Mouse (Mus musculus) cerebellum, postnatal 25 days (tissue): ENCODE data around the gene Actr1b.

Experiments
- DNase-seq, 2 experiments: peaks; one replicate each; pipeline ENCODE4 v3.0.0; 2021; ENCODE audit warnings: mixed read lengths in 2 of 2

Gene Actr1b

DNA sequence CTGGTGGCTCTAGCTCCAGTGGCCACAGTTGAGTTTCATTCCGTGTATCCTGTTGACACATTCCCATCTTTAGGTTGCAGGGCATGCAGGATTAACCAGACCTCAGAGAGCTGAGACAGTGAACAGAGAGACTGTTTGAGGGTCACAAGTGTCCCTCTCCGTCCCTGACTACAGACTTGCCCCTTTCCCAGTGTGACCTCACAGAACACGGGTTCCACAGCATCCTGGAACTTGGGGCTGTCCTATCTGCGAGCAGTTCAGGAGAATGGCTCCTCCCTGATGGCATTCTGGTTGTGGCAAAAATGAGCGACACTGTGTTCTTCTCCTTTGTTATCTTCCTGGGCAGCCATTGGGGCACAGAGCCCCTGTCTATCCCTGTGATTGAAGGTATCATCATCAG, at the start of gene Actr1b:
Actr1b (minus strand) TSS at position 112 of the 400 bp plus-strand sequence.
- no peak for DNase-seq

DNA sequence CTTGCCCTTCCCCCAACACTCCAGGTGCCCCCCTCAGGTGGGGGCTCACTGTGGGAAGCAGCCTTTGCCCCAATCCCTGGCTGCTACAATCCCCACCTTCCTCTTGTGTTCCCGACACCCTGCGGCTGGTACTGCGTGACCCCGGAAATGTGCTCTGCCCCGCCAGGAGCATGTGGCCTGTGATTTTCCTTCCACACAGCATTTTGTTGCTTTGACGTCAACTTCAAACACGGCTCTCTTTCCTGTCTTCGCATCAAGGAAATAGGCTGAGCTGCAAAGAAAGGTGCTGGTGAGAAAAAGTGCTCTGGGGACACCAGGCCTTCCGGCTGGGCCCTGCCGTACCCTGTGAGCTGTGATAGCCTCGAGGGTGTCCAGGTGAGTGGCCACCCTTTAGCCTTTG, 47.3 kb upstream of the Actr1b start, which contains the start of gene Zap70:
Zap70 (plus strand) TSS at position 231 of the 400 bp plus-strand sequence.
- DNase-seq = no peak

DNA sequence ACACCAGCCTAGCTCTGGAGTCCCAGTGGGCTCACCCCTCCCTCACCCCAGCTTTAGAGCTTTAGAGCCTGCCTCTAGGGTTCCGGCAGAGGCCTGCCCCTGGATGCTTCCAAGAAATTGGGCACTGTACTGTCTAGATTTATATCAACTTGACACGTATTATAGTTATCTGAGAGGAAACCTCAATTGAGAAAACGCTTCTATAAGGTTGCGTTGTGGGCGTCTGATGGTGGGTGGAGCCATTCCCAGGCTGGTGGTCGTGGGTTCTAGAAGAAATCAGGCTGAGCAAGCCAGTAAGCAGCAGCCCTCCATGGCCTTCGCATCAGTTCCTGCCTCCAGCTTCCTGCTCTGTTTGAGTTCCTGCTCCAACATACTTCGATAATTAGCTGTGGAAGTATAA, 46.8 kb upstream of the Actr1b start:
- no peak for DNase-seq

DNA sequence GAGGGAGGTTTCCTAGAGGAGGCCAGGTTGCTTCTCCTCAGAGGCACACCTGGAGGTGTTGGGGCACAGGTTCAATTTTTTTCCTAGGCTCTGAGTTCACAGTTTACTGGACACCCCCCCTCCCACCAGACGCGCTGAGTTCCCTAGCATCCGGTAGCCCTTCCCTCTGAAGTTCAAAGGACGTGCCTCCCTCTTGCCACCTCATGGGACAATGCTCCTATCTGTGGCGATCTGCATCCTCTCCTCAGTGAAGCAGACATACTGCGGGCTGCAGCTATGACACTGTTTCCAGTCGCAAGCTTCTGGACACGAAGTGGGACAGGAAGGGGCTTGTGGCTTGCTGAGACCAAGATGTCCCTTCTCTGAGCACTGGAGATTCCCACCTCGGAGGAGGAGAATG, 46.2 kb upstream of the Actr1b start:
- no peak for DNase-seq

- no peak for DNase-seq
Measured at GRCm38 (mm10) chr1:36759076-36759475, 44.9 kb upstream of the Actr1b start.

- no peak for DNase-seq
Measured at GRCm38 (mm10) chr1:36758553-36758952, 44.3 kb upstream of the Actr1b start.

DNA sequence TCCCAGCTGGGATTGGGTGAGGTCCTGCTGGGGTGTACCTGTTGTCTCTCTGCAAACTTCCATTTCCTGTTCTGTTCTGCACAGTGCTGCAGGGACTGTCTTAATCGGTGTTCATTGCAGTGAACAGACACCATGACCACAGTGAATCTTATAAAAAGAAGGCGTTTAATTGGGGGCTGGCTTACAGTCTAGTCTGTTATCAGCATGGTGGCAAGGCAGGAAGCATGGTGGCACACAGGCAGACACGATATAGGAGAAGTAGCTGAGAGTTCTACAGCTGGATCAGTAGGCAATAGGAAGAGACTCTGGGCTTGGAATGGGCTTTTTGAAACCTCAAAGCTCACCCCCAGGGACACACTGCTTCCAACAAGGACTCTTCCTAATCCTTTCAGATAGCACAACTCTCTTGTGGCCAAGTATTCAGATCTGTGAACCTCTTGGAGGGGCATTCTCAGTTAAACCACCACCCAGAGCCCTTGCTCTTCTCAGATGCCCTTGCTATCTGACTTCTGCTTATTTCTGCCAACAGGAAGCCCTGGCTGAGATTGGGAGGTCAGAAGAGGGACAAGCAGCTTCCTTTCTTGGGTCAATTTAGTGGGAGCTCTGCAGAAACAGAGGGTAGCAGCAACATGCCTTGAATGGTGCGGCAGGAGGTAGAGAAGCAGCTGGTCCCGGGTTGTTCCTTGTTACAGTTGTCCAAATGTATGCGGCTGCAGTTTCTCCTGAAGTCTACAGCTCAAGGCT, 39.9 kb upstream of the Actr1b start:
- no peak for DNase-seq

GRCm38 (mm10) chr1:36746452-36746851, 32.2 kb upstream of the Actr1b start:
- peak; percentile 42 to 66 for DNase-seq

DNA sequence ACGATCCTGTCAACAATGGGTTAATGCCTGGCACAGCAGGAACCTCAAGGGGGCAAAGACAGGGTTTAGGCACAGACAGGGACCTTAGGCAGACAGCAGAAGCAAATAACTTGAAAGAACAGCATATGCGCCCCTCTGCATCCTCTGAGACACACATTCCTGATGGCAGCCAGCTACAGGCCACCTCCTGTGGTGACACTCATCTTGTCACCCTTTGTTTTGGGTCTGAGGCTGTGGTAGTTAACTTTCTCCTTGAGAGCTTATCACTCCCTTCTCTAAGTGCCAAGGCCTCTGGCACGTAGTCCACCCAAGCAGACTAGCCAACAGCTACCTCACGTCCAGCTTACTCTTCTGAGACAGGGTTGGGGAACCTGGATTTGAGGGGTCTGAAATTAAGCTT, 31.4 kb upstream of the Actr1b start:
- DNase-seq = no peak

DNA sequence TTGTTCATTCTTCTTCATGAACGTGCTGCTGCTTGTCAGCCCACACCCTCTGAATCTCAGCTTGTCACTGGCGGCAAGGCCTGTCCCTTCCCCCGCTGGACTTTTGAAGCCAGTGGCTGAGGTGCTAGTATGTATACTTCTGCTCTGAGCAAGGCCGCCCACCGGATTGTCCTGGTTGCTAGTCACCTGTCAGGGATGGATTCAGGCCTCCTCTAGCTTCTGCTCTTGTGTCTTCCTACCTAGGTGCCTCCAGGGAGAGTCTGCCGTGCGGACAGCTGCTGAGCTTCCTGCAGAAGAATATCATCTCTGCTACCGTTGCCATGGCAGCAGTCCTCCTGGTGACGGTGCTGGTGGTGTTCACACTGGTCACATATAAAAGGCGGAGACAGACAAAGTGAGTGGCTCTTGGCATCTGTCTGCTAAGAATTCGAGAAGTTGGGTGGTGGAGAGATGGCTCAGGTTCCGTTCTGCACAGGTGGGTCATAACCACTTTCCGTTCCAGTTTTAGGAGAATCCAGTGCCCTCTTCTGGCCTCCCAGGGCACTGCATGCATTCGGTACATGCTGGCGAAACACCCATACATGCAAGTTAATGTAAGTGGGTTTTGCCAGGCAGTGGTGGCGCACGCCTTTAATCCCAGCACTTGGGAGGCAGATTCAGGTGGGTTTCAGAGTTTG, 30.2 kb upstream of the Actr1b start:
- peak; percentile 86 to 89 for DNase-seq

DNA sequence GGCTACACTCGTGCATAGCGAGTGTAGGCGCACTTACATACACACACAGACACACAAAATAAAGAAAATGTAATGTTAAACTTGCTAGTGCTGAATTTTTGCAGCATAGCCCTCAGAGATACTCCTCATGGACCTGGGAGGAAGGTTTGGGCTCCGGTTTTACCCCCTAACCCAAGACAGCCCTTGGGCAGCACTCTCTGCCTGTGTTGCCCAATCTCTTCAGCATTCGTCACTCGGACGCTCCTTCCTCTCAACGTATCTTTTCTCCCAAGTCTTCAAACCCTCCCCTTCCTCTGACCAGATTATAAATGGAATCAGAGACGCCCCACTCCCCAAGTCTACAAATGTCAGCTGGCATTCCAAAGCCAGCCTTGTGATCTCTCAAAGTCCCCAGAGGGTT, 28.8 kb upstream of the Actr1b start:
- no peak for DNase-seq

- no peak for DNase-seq
Measured at GRCm38 (mm10) chr1:36739231-36739630, 25.0 kb upstream of the Actr1b start.

DNA sequence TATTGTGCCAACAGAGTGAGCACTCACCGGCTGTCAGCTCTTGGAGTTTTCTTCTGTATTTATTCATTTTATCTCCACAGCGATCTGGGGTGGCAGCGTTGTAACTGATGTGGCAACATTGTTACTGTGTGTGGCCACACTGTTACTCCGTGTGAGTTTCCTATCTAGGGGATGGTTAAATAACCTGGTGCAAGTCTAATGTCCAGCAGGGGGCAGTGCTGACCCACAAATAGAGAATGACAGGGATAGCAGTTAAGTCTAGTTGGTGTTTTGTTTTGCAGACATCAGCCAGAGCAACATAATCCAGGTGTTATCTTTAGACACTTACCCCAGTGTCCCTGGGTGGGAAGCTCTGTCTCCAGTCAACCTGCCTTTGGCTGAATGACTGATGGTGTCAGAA, 23.1 kb upstream of the Actr1b start:
- DNase-seq = peak; percentile 81 to 89

GRCm38 (mm10) chr1:36724057-36724431, 9.8 kb upstream of the Actr1b start:
- DNase-seq = no peak

DNA sequence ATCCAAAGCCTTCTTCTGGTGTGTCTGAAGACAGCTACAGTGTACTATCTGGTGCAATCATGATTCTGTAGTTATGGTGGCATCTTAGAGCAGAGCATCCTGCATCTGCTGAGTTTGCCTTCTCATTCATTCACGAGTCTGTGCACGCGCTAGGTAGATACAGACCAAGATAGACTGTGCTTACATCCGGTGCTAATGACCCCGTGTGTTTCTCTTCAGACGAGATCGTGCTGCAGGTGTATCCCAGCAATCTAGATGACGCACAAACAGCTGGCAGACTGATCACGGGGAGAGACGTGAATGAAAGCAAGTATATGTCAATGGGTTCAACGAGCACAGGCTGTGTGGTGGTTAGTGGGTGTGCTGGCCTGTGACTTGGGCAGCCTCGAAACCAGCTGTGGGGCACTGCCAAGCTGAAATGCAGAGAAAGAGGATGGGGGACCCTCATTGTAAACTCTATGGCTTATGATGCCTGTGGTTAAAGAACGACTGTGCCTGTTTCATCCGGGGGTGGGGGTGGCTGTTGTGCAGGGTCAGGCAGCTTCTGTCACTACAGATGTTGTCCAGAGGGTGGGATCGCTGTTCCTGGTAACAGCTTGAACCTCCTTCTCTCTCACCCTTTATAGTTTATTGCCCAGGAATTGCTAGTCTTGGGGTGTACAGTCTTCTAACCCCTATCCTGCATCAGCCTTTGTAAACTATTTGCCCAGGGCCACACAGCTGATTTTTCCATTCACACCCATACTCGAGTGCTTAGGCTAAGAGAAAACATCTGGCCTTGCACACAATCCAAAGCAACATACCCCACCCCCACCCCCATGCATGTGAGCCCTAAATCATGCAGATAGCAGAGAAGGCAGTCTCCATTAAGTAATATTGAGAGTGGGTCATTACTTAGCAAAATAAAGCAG, 9.2 kb upstream of the Actr1b start:
- DNase-seq = no peak

GRCm38 (mm10) chr1:36718786-36719185, 4.6 kb upstream of the Actr1b start:
- DNase-seq = no peak

DNA sequence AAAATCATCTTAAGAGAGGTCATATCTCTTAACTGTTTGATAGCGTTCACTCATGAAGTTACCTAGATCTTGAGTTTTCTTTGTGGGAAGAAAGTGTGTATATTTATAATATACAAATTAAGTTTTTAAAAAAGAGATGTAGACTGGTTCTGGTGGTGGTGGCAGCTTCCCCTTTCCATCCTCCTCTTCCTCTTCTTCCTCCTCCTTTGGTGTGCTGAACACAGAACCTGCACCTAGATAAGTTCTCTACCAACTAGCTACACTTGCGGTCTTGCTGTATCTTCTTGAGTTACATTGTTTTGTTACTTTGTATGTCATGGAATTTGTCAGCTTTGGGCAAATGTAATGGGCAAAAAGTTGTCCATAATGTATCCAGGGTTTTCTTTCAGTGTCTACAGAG, 3.1 kb downstream of the Actr1b start:
- DNase-seq = no peak

GRCm38 (mm10) chr1:36709854-36710280, 4.4 kb downstream of the Actr1b start, which contains the start of gene 4933424G06Rik:
TSS of gene 4933424G06Rik (plus strand) at chr1:36710149.
- DNase-seq = peak; percentile 98 to 99

DNA sequence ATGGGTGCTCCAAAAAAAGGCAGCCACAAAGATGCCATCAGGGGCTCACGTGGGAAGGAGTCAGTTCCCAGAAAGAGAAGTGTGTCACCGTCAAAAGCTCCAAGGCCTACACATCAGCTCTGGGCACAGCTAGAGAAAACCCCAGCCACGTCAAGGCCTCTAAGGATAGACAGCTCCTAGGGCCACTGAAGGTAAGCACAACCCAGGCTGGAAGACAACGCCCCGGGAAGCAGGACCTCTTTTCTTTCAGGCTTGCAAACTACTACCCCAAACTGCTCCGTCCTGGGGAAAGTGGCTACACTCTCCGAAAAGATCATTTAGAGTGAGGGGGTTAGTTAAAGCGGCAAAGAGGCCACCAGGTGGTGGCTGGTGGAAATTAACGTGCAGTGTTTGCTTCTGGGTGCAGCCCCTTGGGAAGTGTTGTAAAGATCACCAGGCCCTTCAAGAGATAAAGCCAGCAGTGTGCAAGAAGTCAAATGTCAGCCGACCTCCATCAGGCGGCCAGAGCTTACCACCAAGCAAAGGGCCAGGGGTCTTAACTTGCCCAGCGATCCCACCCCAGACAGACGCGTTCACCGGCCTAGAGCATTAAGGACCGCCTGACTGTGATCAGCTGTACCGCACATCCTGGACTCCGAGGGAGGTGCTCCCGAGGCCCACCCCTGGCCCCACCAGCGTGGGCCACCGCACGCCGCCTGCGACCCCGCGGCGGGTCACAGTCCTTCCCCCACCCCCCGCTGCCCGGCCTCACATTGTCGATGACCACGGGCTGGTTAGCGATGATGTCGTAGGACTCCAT, 5.0 kb downstream of the Actr1b start:
- peak; percentile 41 to 57 for DNase-seq

- DNase-seq = no peak
Measured at GRCm38 (mm10) chr1:36708626-36709025, 5.6 kb downstream of the Actr1b start.

GRCm38 (mm10) chr1:36707797-36708196, 6.4 kb downstream of the Actr1b start:
- no peak for DNase-seq

DNA sequence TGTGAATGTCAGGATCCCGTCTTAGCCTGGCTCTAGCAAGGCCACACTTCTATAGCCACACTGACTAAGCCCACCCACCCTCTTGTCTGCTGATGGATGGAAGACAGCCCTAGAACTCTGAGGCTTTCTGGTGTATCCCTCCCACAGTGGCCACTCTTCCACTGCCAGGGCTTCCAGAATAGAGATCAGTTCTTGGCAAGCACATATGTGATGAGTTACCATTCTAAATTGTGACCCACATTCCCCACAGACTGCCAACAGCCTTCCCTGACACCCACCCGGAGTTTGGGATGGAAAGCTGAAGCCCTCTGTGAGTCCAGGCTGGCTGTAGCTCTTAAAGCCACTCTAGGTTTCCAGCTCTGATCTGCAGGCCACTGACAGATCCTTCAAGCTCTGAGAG, 7.1 kb downstream of the Actr1b start:
- no peak for DNase-seq
